In genomic region chr5:150412750-150413450, GRCm38 (mm10) we compare ENCODE assay signal across 22 mouse cellular contexts.
"Had no signal": no experiment of that assay in that cellular context is flagged by ENCODE, and none has a peak within 500 bp of the region (broad histone marks: within the 10 kb centered on the region; RNA-seq: fewer than 3 reads in every experiment).

No protein-coding gene starts in this region.

- H3K9me3 ChIP-seq: limb, embryonic 10.5 days had no signal

- ATAC-seq: intestine, postnatal 0 days; liver, postnatal 0 days; lung, postnatal 0 days had no signal

- H3K4me3 ChIP-seq: layer of hippocampus, adult 2 months; limb, embryonic 10.5 days; limb, embryonic 13.5 days; megakaryocyte, embryonic 14.5 days; neural tube, embryonic 13.5 days had no signal

- H3K9ac ChIP-seq: limb, embryonic 13.5 days; liver, embryonic 14.5 days; liver, postnatal 0 days; lung, embryonic 14.5 days; neural tube, embryonic 13.5 days had no signal

- DNase-seq: kidney, adult 2 months; kidney, postnatal 25 days; layer of hippocampus, adult 9-11 months; liver; liver, postnatal 0 days; lung, embryonic 14.5 days; midbrain, embryonic 14.5 days; right cerebral cortex, postnatal 14 days; right cerebral cortex, postnatal 4 days; thymus, postnatal 36 days had no signal

- H3K4me2 ChIP-seq: limb, embryonic 13.5 days; lung, embryonic 14.5 days; midbrain, embryonic 11.5 days; neural tube, embryonic 13.5 days had no signal

- H3K27me3 ChIP-seq: limb, embryonic 13.5 days; megakaryocyte, embryonic 14.5 days; neural tube, embryonic 13.5 days had no signal

- H3K27ac ChIP-seq: kidney, postnatal 0 days; layer of hippocampus, adult 2 months; limb, embryonic 10.5 days; limb, embryonic 13.5 days; liver, embryonic 14.5 days; macrophage; neural tube, embryonic 13.5 days; stomach, postnatal 0 days had no signal
